Mouse (Mus musculus) thymus, postnatal 0 days (tissue): Measurements from ENCODE around the gene Spata20. TPM values are rescaled to one million over a fixed set of nuclear protein-coding genes. Genes with fewer than 3 reads are reported as not detected.
A peak's percentile ranks its signal among the peaks of the same experiment; 100 is the strongest.

Source experiments
- DNase-seq: peaks from one replicate; pipeline ENCODE4 v3.0.0-alpha.2; 2015; ENCODE audit warnings: low spot score
- polyA plus RNA-seq: library from polyadenylated mRNA; unstranded; fragments of >200 nt; fragmentation: Nextera tagmentation; extraction: Ambion mirVana; gene quantifications from 2 replicates; pipeline ENCODE4 v1.2.1, GENCODE M21; 2015

Gene Spata20
- 0.09 TPM in 1 of 2 replicates, not detected in the other for polyA plus RNA-seq

- peak; percentile 79 for DNase-seq
Measured at GRCm38 (mm10) chr11:94486001-94486400, at the start of gene Spata20. TSS of gene Spata20 (minus strand) at chr11:94486179.

GRCm38 (mm10) chr11:94533171-94533570 is 47.2 kb upstream of the Spata20 start:
- no peak for DNase-seq

- no peak for DNase-seq
Measured at GRCm38 (mm10) chr11:94528879-94529278, 42.9 kb upstream of the Spata20 start.

- DNase-seq = no peak
Measured at GRCm38 (mm10) chr11:94526171-94526879, 40.3 kb upstream of the Spata20 start.

GRCm38 (mm10) chr11:94521219-94521843 is 35.4 kb upstream of the Spata20 start, which contains the start of gene Mycbpap:
TSS of gene Mycbpap (minus strand) at chr11:94521742.
- peak; percentile 10 for DNase-seq

- DNase-seq = no peak
Measured at GRCm38 (mm10) chr11:94513452-94513851, 27.5 kb upstream of the Spata20 start.

- no peak for DNase-seq
Measured at GRCm38 (mm10) chr11:94508976-94509375, 23.0 kb upstream of the Spata20 start.

GRCm38 (mm10) chr11:94501482-94501881 is 15.5 kb upstream of the Spata20 start:
- DNase-seq = no peak

- DNase-seq = no peak
Measured at GRCm38 (mm10) chr11:94500362-94500761, 14.4 kb upstream of the Spata20 start.

- no peak for DNase-seq
Measured at GRCm38 (mm10) chr11:94499661-94500152, 13.7 kb upstream of the Spata20 start, which contains the start of gene Epn3. TSS of gene Epn3 (minus strand) at chr11:94499974.

GRCm38 (mm10) chr11:94499035-94499434 is 13.1 kb upstream of the Spata20 start:
- no peak for DNase-seq

- no peak for DNase-seq
Measured at GRCm38 (mm10) chr11:94498093-94498996, 12.4 kb upstream of the Spata20 start.

- no peak for DNase-seq
Measured at GRCm38 (mm10) chr11:94495415-94495814, 9.4 kb upstream of the Spata20 start.

- DNase-seq = no peak
Measured at GRCm38 (mm10) chr11:94491749-94492099, 5.7 kb upstream of the Spata20 start.

- DNase-seq = peak; percentile 18
Measured at GRCm38 (mm10) chr11:94491035-94491748, 5.2 kb upstream of the Spata20 start.

- DNase-seq = no peak
Measured at GRCm38 (mm10) chr11:94489745-94490144, 3.8 kb upstream of the Spata20 start.

GRCm38 (mm10) chr11:94488767-94489533 is 3.0 kb upstream of the Spata20 start:
- no peak for DNase-seq

- no peak for DNase-seq
Measured at GRCm38 (mm10) chr11:94485223-94485622, 756 bp downstream of the Spata20 start.

GRCm38 (mm10) chr11:94484636-94485035 is 1.3 kb downstream of the Spata20 start:
- DNase-seq = no peak

- DNase-seq = no peak
Measured at GRCm38 (mm10) chr11:94483921-94484320, 2.1 kb downstream of the Spata20 start.
